Mouse (Mus musculus): ENCODE results near the gene Hmx2. TPM values are rescaled to one million over a fixed set of nuclear protein-coding genes. Genes with fewer than 3 reads are reported as not detected.

The Hmx2 gene
- polyA plus RNA-seq, 1 experiment, result not detected

DNA sequence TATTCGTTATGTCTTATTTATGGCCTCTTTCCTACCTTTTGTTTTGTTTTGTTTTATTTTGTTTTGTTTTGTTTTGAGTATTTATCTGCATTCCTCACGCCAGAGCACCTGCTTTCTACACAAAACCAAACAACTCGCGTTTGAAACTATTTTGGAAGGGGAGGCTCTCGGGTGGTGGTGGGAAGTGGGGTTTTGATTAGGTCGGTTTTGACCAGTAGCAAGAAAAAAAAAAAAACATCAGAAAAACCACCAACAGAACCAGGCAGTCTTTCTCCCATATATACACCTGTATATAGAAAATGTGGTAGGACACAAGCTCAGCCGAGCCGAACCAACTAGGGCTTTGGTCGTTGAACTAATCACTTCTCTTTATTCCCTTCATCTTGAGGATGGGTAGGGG, 7.5 kb downstream of the Hmx2 start:
- DNase-seq (ENCODE audit: extremely low spot score in 1 of 2, low spot score in 1 of 2), result no peak

GRCm38 (mm10) chr7:131556541-131557271, 8.1 kb downstream of the Hmx2 start:
- no peak for DNase-seq (ENCODE audit: extremely low spot score in 1 of 2, low spot score in 1 of 2)

DNA sequence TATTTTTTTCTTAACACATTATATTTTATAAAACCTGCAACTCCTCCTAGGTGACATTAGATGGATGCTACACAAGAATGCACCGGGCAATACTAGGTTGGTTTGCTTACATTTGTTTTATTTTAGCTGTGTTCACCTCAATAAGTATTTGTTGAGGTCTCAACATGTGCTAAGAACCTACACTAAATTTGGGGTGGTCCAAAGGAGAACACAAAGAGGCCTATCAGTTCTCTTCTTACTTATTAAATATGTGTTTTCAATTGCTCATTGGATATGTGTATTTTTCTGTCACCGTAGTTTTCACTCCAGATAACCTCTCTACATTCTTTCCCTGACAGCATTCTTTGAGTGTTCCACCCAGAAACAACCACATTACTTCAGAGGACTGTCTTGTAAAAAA, 9.2 kb downstream of the Hmx2 start:
- DNase-seq (ENCODE audit: extremely low spot score in 1 of 2, low spot score in 1 of 2), result no peak

DNA sequence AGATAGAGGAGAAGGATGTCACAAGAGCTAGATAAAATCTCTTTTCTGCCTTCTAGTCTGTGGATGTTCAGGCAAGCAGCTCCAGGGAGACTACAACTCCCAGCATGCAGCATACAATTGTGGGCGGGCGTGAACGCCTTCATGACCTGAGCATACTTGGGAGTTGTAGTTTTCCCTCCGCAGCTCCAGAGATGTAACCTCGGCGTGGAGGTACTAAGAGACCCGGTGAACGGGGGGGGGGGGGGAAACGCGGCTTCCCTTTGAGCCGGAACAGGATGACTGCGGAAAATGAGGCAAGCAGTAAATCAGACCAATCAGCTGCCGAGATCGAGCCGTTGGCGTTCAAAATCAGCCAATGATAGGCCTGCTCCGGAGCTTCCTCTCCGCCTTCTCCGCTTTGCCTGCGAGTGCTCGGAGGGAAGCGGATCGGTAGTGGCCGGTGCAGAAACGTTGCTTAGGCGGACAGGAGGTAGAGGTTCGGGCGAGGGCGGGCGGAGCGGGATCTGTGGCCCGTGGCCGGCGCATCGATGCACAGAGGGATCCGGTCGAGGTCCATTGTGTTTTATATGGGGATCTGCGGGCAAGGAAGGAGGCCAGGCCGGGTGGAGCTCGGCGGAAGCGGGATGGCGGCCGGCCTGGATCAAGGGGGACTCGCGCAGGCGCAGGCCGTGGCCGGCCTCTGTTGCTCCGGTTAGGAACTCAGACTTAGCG, 11.6 kb downstream of the Hmx2 start, which contains the start of gene Bub3:
Gene Bub3 (plus strand): TSS at position 237 of the 711 bp plus-strand sequence.
- peak; percentile 93 to 96 for DNase-seq (ENCODE audit: extremely low spot score in 1 of 2, low spot score in 1 of 2)

- DNase-seq (ENCODE audit: extremely low spot score in 1 of 2, low spot score in 1 of 2), result no peak
Measured at GRCm38 (mm10) chr7:131560697-131561042, 12.1 kb downstream of the Hmx2 start.

DNA sequence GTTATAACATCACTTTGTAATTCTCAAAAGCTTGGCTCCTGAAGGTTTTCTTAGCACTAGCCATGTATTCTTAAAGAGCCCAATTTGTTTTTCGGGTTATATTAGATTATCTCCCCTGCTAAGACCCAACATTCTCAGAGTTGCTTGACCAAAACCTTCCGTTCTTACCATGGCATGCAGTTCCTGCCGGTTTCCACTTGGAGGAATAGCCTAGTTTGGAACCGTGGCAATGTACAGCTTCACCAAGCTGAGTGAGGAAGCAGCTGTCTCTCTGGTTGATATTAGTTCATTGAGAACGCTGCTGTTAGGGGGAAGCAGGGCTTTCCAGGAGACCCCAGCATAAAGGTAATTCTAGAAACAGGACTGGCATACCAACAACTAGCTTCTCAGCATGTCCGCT, 26.7 kb downstream of the Hmx2 start:
- no peak for DNase-seq (ENCODE audit: extremely low spot score in 1 of 2, low spot score in 1 of 2)

GRCm38 (mm10) chr7:131582178-131582577, 33.6 kb downstream of the Hmx2 start:
- no peak for DNase-seq (ENCODE audit: extremely low spot score in 1 of 2, low spot score in 1 of 2)

DNA sequence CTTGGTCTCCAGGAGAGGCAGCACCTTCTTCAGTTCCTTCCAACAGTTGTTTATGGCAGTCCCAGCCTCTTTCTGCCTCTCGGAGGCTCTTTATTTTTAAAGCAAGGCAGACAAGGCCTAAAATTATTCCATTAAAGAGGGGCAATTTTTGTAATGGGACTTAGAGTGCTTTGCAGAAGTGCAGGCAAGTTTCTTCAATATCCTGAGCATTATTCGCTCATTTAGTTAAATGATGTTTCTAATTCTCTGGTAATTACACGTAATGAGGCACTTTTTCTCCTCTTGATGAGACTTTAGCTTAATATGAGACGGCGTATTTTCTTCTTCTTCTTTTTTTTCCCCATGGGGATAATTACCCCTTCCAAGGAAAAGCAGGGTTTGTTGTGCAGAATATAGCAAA, 37.0 kb downstream of the Hmx2 start:
- no peak for DNase-seq (ENCODE audit: extremely low spot score in 1 of 2, low spot score in 1 of 2)

GRCm38 (mm10) chr7:131597779-131598482, 49.4 kb downstream of the Hmx2 start:
- DNase-seq (ENCODE audit: extremely low spot score in 1 of 2, low spot score in 1 of 2), result peak in 1 of 2 experiments; percentile 3

GRCm38 (mm10) chr7:131598483-131598824, 49.9 kb downstream of the Hmx2 start:
- peak in 1 of 2 experiments; percentile 70 for DNase-seq (ENCODE audit: extremely low spot score in 1 of 2, low spot score in 1 of 2)

DNA sequence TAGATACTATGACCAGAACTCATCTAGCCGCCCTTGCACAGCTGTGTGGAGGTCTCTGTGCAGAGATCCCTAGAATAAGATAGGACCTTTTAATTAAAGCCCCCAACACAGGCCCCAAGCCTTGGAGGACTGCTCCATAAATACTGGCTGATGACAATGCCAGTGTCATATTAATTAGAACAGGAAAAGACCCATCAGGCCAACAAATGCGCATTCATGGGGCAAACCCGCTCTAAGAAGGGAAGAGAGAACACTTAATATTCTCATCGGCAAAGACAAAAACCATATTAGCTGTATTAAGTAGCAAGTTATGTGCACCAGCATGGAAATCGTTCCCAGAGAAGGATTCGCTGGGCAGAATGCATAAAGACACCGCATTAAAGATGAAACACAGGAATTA, 53.5 kb downstream of the Hmx2 start:
- DNase-seq (ENCODE audit: extremely low spot score in 1 of 2, low spot score in 1 of 2), result no peak

DNA sequence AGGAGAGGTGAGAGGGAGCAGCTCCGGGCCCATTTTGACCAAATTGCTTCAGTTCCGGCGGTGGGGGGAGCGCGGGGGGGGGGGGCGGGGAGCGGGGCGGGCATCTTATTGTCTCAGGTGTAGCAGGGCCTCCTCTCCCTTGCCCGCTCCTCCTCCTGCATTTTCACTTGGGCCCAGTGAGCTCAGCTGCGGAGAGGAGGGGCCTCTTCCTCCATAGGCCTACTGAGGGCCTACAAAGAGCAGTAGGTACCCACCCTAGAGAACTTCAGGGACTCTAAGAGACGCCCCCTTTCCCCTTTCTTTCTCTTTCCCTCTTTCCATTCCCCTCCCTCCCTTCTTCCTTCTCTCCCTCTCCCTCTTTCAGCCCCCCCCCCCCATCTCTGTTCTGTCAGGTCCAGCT, 54.6 kb downstream of the Hmx2 start:
- no peak for DNase-seq (ENCODE audit: extremely low spot score in 1 of 2, low spot score in 1 of 2)

- DNase-seq (ENCODE audit: extremely low spot score in 1 of 2, low spot score in 1 of 2), result no peak
Measured at GRCm38 (mm10) chr7:131604946-131605345, 56.4 kb downstream of the Hmx2 start.

DNA sequence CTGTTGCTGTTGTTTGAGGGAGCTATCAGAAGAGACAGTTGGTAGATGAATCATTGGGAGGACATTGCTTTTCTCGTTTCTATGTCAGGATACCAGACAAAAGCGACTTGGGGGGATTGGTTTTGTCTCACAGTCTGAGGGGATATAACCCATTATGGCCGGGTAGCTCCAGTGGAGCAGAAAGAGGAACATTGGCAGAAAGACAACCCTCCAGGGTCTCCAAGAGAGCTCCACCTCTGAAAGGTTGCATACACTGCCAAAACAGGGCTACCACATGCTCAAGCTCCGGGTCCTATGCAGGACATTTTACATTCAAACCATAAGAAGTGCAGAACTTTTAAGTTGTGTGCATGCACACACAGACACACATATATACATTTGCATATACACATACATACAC, 56.9 kb downstream of the Hmx2 start:
- no peak for DNase-seq (ENCODE audit: extremely low spot score in 1 of 2, low spot score in 1 of 2)

Other genes starting within 250 kb of the Hmx2 start
- gene Cuzd1, start 226.5 kb upstream of the Hmx2 start, polyA plus RNA-seq (2012; rRNA removed), result 0.23 and 0.30 TPM in 2 replicates
- gene Fam24b, start 219.3 kb upstream of the Hmx2 start, polyA plus RNA-seq (2012; rRNA removed), result 0.14 and 0.17 TPM in 2 replicates
- gene Fam24a, start 214.9 kb upstream of the Hmx2 start, polyA plus RNA-seq (2012; rRNA removed), result not detected in 2 replicates
- 15.3 and 17.2 TPM in 2 replicates for gene 2310057M21Rik, start 186.0 kb upstream of the Hmx2 start, polyA plus RNA-seq (2012; rRNA removed)
- 54.4 and 57.6 TPM in 2 replicates for gene Pstk, start 177.6 kb upstream of the Hmx2 start, polyA plus RNA-seq (2012; rRNA removed)
- gene Ikzf5, start 138.3 kb upstream of the Hmx2 start, polyA plus RNA-seq (2012; rRNA removed), result 15.6 and 18.5 TPM in 2 replicates
- 35.7 and 42.8 TPM in 2 replicates for gene Acadsb, start 138.2 kb upstream of the Hmx2 start, polyA plus RNA-seq (2012; rRNA removed)
- not detected in 2 replicates for gene Hmx3, start 5.9 kb upstream of the Hmx2 start, polyA plus RNA-seq (2012; rRNA removed)
- 75.0 and 75.8 TPM in 2 replicates for gene Bub3, start 11.4 kb downstream of the Hmx2 start, polyA plus RNA-seq (2012; rRNA removed)

Measured in frontal cortex, adult 2 months (tissue).